8 mouse cellular contexts compared by ENCODE assay signal in genomic region chr12:76370831-76371571, GRCm38 (mm10). TPM values are rescaled to one million over a fixed set of nuclear protein-coding genes. Genes with fewer than 3 reads are reported as not detected.
DNase-seq lines count a peak whose midpoint lies in the region; ATAC-seq and TF ChIP-seq lines count a peak whose summit lies in the region.

No protein-coding gene starts in this region.

- peaks cover 39% of the 10 kb centered on the region for H3K4me1 ChIP-seq in hindbrain, embryonic 13.5 days (replicated peaks)

- no peaks in the 10 kb centered on the region for H3K27me3 ChIP-seq in hindbrain, embryonic 13.5 days

- H3K79me2 ChIP-seq in macrophage (ENCODE audit: inconsistent target), result peaks cover 76% of the 10 kb centered on the region

- H3K27ac ChIP-seq in hindbrain, embryonic 13.5 days, result peak overlapping the region; percentile 98
- H3K27ac ChIP-seq in left cerebral cortex, adult 2 months, result peak overlapping the region; percentile 98
- H3K27ac ChIP-seq in macrophage, result peak overlapping the region; percentile 75

- peak; percentile 35; the same call in 1 of the 2 replicates for ATAC-seq in frontal cortex, adult (ENCODE audit: low TSS enrichment)
- ATAC-seq in hindbrain, embryonic 13.5 days (ENCODE audit: low FRiP score), result peak; percentile 14; the same call in 1 of the 2 replicates

- WGBS in hindbrain, embryonic 13.5 days, result 0% methylated on average over 50 of the region's 63 CpGs
- WGBS in macrophage (ENCODE audit: missing documents), result 2% methylated on average over 49 of the region's 63 CpGs

- no peaks in the 10 kb centered on the region for H3K9me3 ChIP-seq in hindbrain, embryonic 13.5 days

- peak; percentile 79 for DNase-seq in MN1 (ENCODE audit: low spot score)
- peak; percentile 71 for DNase-seq in cerebellum, adult 9-10 months
- DNase-seq in left cerebral cortex, adult 2 months (ENCODE audit: extremely low spot score in 1 of 2, low spot score in 2 of 2), result peak; percentile 58 to 68
- peak; percentile 70 to 71 for DNase-seq in right cerebral cortex, postnatal 10 days (ENCODE audit: low spot score in 2 of 2)
- DNase-seq in urinary bladder, postnatal 10 days (ENCODE audit: low spot score), result peak; percentile 55

- peak overlapping the region; percentile 84 for H3K4me2 ChIP-seq in hindbrain, embryonic 13.5 days

- H3K9ac ChIP-seq in hindbrain, embryonic 13.5 days, result peak overlapping the region; percentile 97

- no peak; the same call in 1 of the 2 replicates for TF ChIP-seq CTCF in left cerebral cortex, adult 2 months (IDR thresholded peaks at IDR 0.05)

- intact Hi-C loops in left cerebral cortex, adult 2 months (cut with DNase I), result loop anchor here (1.0 to 5.0 kb wide), 5 partner anchors 33 to 591 kb away; partner anchors contain the start of genes Hspa2 and Max

- H3K4me3 ChIP-seq in hindbrain, embryonic 13.5 days, result peak overlapping the region; percentile 90
- peak overlapping the region; percentile 95 for H3K4me3 ChIP-seq in left cerebral cortex, adult 2 months
- H3K4me3 ChIP-seq in macrophage (ENCODE audit: inconsistent target), result peak overlapping the region; percentile 73

- no peaks in the 10 kb centered on the region for H3K36me3 ChIP-seq in hindbrain, embryonic 13.5 days
- H3K36me3 ChIP-seq in macrophage (ENCODE audit: inconsistent target), result no peaks in the 10 kb centered on the region

RNA-seq across cellular contexts. Expression of gene Zbtb1, which starts 0.9 kb away (rescaled TPM):
- 4.3 and 4.4 TPM in 2 replicates for polyA plus RNA-seq in hindbrain, embryonic 13.5 days (2015; fragmentation: Nextera tagmentation; extraction: Ambion mirVana)
- 1 to 10 TPM; 6.8 to 7.1 TPM for total RNA-seq in left cerebral cortex, adult 2 months (2021)
- total RNA-seq in macrophage (2018; cell fraction: chromatin; rRNA removed), result 10 to 100 TPM in 16 of 26 experiments, 1 to 10 TPM in 10; 1.9 to 29.5 (median 15.6) TPM
- 1 to 10 TPM; 1.0 to 7.8 (median 6.3) TPM for total RNA-seq in macrophage (2018; cell fraction: cytosol; rRNA removed)
- 10 to 100 TPM in 13 of 26 experiments, 1 to 10 TPM in 13; 2.4 to 31.1 (median 9.7) TPM for total RNA-seq in macrophage (2018; cell fraction: nucleus; rRNA removed)
- 5.0 to 6.5 TPM (median 5.2 TPM) in 3 replicates for polyA plus RNA-seq in macrophage (2018)

RNA-seq across cellular contexts. Expression of gene Zbtb25, which starts 1.6 kb away (rescaled TPM):
- polyA plus RNA-seq in hindbrain, embryonic 13.5 days (2015; fragmentation: Nextera tagmentation; extraction: Ambion mirVana), result 14.9 and 16.0 TPM in 2 replicates
- 10 to 100 TPM; 17.6 to 19.9 TPM for total RNA-seq in left cerebral cortex, adult 2 months (2021)
- 10 to 100 TPM in 15 of 26 experiments, 1 to 10 TPM in 11; 1.7 to 19.1 (median 11.6) TPM for total RNA-seq in macrophage (2018; cell fraction: chromatin; rRNA removed)
- 1 to 10 TPM; 1.3 to 6.5 (median 5.1) TPM for total RNA-seq in macrophage (2018; cell fraction: cytosol; rRNA removed)
- total RNA-seq in macrophage (2018; cell fraction: nucleus; rRNA removed), result 10 to 100 TPM in 9 of 26 experiments, 1 to 10 TPM in 17; 2.3 to 17.0 (median 8.8) TPM
- 5.3 to 6.8 TPM (median 5.6 TPM) in 3 replicates for polyA plus RNA-seq in macrophage (2018)

RNA-seq across cellular contexts. Expression of gene Hspa2, which starts 33.0 kb away (rescaled TPM):
- polyA plus RNA-seq in hindbrain, embryonic 13.5 days (2015; fragmentation: Nextera tagmentation; extraction: Ambion mirVana), result 7.1 and 8.3 TPM in 2 replicates
- 10 to 100 TPM; 64.9 to 66.4 TPM for total RNA-seq in left cerebral cortex, adult 2 months (2021)
- 1 to 10 TPM in 14 of 26 experiments, under 1 TPM in 12; 0.45 to 2.4 (median 1.0) TPM for total RNA-seq in macrophage (2018; cell fraction: chromatin; rRNA removed)
- 1 to 10 TPM; 3.6 to 7.4 (median 5.5) TPM for total RNA-seq in macrophage (2018; cell fraction: cytosol; rRNA removed)
- 1 to 10 TPM in 25 of 26 experiments, under 1 TPM in 1; 0.91 to 4.3 (median 2.4) TPM for total RNA-seq in macrophage (2018; cell fraction: nucleus; rRNA removed)
- polyA plus RNA-seq in macrophage (2018), result 4.0 to 5.0 TPM (median 4.9 TPM) in 3 replicates

RNA-seq across cellular contexts. Expression of gene Akap5, which starts 46.3 kb away (rescaled TPM):
- polyA plus RNA-seq in hindbrain, embryonic 13.5 days (2015; fragmentation: Nextera tagmentation; extraction: Ambion mirVana), result 7.4 and 7.9 TPM in 2 replicates
- total RNA-seq in left cerebral cortex, adult 2 months (2021), result 10 to 100 TPM; 85.4 to 93.5 TPM
- 1 to 10 TPM in 5 of 26 experiments, under 1 TPM in 14, not detected in 7; 0.17 to 1.8 (median 0.65) TPM for total RNA-seq in macrophage (2018; cell fraction: chromatin; rRNA removed)
- total RNA-seq in macrophage (2018; cell fraction: cytosol; rRNA removed), result under 1 TPM in 4 of 26 experiments, not detected in 22; under 0.01 to 0.03 (median 0.03) TPM
- 1 to 10 TPM in 1 of 26 experiments, under 1 TPM in 15, not detected in 10; 0.06 to 1.7 (median 0.21) TPM for total RNA-seq in macrophage (2018; cell fraction: nucleus; rRNA removed)
- polyA plus RNA-seq in macrophage (2018), result 0.01 TPM in 1 of 3 replicates, not detected in the others

RNA-seq across cellular contexts. Expression of gene Ppp1r36, which starts 46.3 kb away (rescaled TPM):
- polyA plus RNA-seq in hindbrain, embryonic 13.5 days (2015; fragmentation: Nextera tagmentation; extraction: Ambion mirVana), result 0.84 and 2.2 TPM in 2 replicates
- total RNA-seq in left cerebral cortex, adult 2 months (2021), result 1 to 10 TPM; 1.1 to 1.4 TPM
- total RNA-seq in macrophage (2018; cell fraction: chromatin; rRNA removed), result not detected
- not detected for total RNA-seq in macrophage (2018; cell fraction: cytosol; rRNA removed)
- not detected for total RNA-seq in macrophage (2018; cell fraction: nucleus; rRNA removed)
- polyA plus RNA-seq in macrophage (2018), result not detected in 3 replicates

Comparison
In these comparisons a context has a peak if more than half of its experiments do, and no peak if none do; other contexts are left out.
1. Peak in every context shown above with its lines: DNase-seq, ATAC-seq, H3K4me3 ChIP-seq and H3K27ac ChIP-seq.